Mouse (Mus musculus): Measurements from ENCODE around the gene Rpain.

The Rpain gene

DNA sequence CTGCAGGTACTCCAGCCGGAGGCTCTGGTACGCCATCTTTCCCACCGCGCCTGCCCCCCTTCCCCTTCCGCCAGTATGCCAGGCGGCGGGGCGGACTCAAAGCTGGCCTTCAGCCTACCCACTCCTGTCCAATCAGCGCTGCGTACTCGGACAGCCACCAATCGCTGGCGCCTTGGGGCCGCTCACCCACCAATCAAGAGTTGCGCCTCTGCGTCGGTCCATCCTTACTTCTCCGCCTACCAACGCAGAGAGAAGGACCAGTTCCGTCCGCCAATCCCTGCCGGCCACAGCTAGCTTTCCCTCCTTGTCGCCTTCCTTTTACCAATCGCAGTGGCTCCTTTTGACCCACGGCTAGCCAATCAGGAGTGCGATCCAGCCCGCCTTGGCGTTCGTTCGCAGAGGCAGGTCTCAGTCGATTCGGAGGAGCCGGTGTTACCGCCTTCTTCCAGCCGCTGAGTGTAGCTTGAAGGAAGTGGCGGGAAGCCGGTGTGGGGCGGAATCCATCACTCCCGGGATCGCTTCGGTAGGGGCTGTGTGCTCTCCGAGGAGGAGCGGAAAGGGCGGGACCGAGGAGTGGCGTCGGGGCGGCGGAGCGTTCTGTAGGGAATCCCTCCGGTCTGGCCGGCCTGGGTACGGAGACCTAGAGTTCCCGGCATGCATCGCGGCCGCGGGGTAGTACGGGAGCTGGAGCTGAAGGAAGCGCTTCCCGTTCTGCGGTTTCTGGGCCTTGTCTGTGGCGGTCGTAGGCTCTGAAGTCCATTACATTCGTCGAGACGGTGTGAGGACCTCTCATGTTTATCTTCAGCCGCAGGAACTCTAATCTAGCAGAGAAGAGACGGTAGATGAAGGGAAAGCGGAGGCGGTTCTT is 49.4 kb downstream of the Rpain start, which contains the start of the genes Mis12 and Derl2:
Gene Mis12 (plus strand): TSS at position 411 of the 868 bp plus-strand sequence.
Gene Derl2 (minus strand): TSS at position 641 of the 868 bp plus-strand sequence.
- no peak; the same call in 1 of the 2 replicates for TF ChIP-seq GATA4 (IDR thresholded peaks at IDR 0.05; ENCODE audit: insufficient replicate concordance, low read length)
